Mouse (Mus musculus): ENCODE measurements around the gene Gm15294.

The Gm15294 gene

GRCm38 (mm10) chrX:141875135-141875534 is at the start of gene Gm15294:
Gm15294 (minus strand) TSS chrX:141875235.
- no peak for DNase-seq

GRCm38 (mm10) chrX:141884336-141885048 is 9.5 kb upstream of the Gm15294 start:
- no peak for DNase-seq

GRCm38 (mm10) chrX:141874024-141874423 is 1.0 kb downstream of the Gm15294 start:
- DNase-seq: no peak

GRCm38 (mm10) chrX:141873597-141873996 is 1.4 kb downstream of the Gm15294 start:
- no peak for DNase-seq

- DNase-seq: no peak
Measured at GRCm38 (mm10) chrX:141855684-141856396, 19.2 kb downstream of the Gm15294 start.

Data from cerebellum, adult 9-11 months (tissue).